Mouse (Mus musculus): ENCODE data around the gene Trim50.

The Trim50 gene

DNA sequence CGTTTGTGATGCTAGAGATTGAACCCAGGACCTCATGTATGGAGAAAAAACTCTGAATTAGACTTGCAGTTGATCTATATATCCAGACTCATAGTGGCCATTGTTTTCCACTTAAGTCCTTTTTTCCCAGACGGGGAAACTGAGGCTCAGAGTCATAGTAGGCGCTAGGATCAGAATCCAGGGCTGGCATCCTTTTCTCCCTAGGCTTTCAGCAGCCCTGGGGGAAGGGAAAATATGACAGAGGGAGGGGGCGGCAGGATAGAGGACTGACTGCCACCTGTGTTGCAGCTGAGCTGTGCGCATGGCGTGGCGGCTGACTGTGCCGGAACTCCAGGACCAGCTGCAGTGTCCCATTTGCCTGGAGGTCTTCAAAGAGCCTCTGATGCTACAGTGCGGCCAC lies at the start of gene Trim50:
Gene Trim50, plus strand, starts transcription at position 301 of the 400 bp plus-strand sequence.
- DNase-seq: no peak

- DNase-seq: no peak
These were observed 46.7 kb upstream of the Trim50 start for GRCm38 (mm10) chr5:135306321-135306965.

- DNase-seq: no peak
These were observed 36.9 kb upstream of the Trim50 start for GRCm38 (mm10) chr5:135316177-135316576.

GRCm38 (mm10) chr5:135319856-135320255 lies 33.2 kb upstream of the Trim50 start:
- DNase-seq: no peak

- DNase-seq: no peak
These were observed 30.9 kb upstream of the Trim50 start for GRCm38 (mm10) chr5:135322197-135322596.

DNA sequence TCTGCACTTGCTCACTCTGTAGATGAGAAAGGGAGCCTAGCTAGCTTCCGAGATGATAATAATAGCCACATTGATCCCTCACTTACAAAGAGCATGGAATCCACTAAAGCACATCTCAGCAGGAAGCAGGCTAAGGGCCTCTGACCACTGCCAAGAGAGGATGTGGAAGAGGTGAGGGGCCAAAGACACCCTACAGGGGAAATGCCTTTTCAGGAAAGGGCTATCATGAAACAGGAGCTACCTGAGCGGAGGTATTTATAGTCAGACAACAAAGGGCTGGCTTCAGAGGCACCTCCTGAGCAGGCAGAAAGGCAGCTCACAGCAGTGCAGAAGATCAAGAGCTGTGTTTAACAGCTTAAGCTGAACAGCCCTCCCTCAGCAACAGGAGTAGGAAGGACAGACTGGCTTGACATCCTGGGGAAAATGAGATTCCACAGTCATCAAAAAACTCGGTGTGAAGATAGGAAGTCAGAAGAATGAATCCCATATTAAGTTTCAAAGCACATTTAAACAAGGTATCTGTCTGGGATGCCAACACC lies 26.9 kb upstream of the Trim50 start:
- DNase-seq: no peak

GRCm38 (mm10) chr5:135329471-135329870 lies 23.6 kb upstream of the Trim50 start:
- no peak for DNase-seq

DNA sequence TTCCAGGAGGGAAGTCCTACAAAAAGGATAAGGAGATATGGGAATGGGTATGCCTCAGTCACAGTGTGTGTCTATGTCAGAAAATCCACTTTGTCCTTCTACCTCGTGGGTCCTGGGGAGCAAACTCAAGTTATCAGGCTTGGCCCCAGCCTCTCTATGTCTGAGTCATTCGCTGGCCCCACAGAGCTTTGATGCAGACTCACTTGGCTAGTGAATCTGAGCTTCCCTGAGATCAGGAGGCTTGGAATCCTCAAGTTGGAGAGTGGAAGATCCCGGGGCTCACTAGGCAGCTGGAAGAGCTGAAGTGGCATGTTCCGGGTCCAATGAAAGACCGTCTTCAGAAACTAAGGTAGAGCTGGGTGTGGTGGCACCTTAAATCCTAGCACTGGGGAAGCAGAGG lies 22.9 kb upstream of the Trim50 start:
- DNase-seq: no peak

DNA sequence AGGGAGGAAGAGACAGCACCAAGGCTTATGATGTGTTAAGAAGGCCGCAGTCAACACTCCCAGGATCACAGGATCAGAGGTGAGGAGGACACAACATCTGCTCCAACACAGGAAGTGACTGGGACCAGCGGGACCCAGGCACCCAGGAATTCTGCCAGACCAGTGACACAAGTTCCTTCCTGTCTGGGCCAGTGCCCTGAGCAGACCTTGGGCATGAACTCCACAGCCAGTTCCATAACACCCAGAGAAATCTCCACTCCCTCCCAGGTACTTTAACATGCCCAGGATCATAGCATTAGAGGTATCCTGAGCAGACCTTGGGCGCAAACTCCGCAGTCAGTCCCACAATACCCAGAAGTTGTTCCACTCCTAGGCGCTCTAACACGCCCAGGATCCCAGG lies 21.9 kb upstream of the Trim50 start:
- no peak for DNase-seq

- no peak for DNase-seq
These were observed 15.5 kb upstream of the Trim50 start for GRCm38 (mm10) chr5:135337575-135337974.

- no peak for DNase-seq
These were observed 7.1 kb upstream of the Trim50 start for GRCm38 (mm10) chr5:135345989-135346388.

DNA sequence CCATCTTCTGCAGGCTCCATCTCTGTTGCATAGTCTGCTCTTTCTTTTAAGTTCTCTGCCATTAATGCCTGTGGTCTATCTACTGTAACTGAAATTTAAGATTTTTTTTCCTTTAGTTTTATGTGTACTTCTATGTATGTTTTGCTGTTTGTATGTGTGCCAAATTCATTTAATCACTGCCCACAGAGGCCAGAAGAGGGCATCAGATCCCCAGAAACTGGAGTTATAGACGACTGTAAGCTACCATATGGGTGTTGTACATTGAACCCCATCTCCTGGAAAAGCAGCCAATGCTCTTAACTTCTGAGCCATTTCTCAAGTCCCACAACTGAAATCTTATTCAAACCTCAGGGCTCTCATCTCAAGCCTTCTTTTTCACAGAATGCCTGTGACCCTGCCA lies 6.7 kb upstream of the Trim50 start:
- no peak for DNase-seq

- no peak for DNase-seq
These were observed 5.5 kb upstream of the Trim50 start for GRCm38 (mm10) chr5:135347511-135348011.

DNA sequence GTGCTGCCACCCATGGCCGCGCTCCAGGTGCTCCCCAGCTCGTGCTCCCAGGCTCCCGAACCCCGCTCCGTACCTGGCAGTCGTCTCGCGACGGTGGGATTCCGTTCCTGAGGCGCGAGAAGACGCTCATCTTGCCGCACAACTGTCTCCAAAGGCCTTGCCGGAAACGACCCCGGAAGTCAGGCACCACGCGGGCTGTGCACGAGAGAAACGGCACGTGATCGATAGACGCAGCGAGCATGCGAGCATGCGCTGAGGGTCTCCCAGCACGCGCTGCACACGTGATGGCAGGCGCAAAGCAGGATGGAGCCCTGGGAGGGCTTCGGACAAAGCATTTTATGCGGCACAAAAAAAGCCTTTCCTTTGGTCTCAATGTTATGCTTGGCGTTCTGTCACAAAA lies 3.2 kb upstream of the Trim50 start, which contains the start of gene Fkbp6:
Gene Fkbp6, minus strand, starts transcription at position 183 of the 400 bp plus-strand sequence.
- no peak for DNase-seq

DNA sequence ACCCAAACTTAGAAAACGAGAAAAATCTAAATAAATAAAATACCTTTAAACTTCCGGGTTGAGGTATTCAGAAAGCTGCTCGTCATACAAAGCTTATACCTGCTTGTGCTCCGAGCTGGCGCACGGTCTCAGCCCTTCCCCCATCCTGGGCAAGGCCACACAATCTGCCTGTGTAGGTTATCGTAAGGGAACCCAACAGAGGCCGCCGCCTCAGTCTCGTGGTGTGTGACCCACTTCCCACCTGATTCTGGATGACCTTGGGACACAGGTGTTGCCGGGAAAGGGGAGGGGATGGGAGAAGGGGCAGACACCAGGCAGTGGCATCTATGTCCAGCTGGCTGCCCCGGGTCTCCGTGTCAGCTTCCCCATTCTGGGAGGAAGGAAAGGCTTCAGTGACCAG lies 1.5 kb upstream of the Trim50 start:
- no peak for DNase-seq

DNA sequence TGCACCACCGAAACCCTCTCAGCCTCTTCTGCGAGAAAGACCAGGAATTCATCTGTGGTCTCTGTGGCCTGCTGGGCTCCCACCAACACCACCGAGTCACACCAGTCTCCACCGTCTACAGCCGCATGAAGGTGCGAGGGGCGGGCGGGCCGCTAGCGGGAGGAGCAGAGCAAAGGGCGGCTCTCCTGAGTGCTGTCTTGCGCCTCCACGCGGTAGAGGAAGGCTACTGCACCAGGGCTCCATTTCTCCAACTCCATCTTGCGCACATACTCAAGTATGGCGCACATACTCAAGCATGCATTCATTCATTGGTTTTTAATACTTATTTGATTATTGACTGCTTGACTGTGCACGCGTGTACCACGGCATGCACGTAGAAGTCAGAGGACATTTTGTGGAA lies 469 bp downstream of the Trim50 start:
- no peak for DNase-seq

- no peak for DNase-seq
These were observed 3.0 kb downstream of the Trim50 start for GRCm38 (mm10) chr5:135356090-135356489.

DNA sequence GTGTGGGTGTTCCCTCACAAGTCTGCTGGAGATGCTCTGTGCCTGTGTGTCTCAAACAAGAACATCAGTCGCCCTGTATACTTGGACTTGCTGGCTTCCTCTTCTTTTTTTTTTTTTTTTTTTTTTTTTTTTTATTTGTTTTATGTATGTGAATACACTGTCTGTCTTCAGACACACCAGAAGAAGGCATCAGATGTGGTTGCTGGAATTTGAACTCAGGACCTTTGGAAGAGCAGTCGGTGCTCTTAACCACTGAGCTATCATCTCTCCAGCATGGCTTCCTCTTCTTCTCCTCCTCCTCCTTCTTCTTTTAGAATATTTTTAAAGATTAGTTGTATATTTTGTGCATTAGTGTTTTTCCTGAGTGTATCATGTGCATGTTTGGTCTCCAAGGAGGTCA lies 4.5 kb downstream of the Trim50 start:
- DNase-seq: peak; percentile 42

DNA sequence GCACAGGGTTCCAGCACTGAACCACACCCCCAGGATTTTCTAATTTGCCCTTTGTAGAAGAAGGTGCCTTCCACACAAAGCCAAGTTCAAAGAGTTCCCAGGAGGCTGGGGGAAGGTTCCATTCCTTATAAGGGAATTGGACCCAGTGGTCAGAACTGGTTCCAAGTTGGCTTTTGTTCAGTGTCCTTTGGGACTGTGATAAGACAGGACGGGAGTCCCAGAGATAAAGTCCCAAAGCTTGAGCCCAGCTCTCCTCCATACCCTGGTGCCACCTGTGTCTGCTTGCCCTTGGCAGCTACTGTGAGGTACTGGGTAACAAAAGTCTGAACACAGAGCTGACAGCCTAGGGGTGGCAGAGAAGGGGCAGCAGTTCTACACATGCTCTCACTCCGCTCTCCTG lies 6.7 kb downstream of the Trim50 start:
- DNase-seq: no peak

DNA sequence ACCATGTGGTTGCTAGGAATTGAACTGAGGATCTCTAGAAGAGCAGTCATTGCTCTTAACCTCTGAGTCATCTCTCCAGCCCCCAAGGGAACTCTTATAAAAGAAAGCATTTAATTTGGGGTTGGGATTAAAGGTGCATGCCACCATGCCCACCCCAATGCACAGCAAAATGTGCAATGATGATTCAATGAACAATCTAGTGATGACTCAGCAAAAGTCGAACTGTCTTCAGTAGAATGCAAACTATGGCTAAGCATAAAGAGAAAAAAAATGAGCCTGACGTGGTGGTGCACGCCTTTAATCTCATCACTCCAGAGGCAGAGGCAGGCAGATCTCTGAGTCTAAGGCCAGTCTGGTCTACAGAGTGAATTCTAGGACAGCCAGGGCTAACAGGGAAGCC lies 9.5 kb downstream of the Trim50 start:
- DNase-seq: no peak

DNA sequence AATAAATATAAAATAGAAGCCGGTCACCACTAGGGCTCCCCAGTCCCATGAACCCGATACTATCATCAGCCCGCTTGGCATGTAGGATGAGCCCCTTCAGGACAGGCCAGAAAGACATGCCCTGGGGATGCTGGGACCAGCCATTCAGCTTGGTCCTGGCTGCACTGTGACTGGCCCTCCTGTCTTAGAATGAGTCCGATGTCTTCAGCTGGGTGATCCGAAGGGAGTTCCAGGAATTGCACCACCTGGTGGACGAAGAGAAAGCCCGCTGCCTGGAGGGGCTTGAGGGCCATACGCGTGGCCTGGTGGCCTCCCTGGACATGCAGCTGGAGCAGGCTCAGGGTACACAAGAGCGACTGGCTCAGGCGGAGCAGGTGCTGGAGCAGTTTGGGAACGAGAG lies 10.4 kb downstream of the Trim50 start:
- DNase-seq: peak; percentile 32 to 34

GRCm38 (mm10) chr5:135367841-135368240 lies 14.7 kb downstream of the Trim50 start:
- peak; percentile 50 to 54 for DNase-seq

DNA sequence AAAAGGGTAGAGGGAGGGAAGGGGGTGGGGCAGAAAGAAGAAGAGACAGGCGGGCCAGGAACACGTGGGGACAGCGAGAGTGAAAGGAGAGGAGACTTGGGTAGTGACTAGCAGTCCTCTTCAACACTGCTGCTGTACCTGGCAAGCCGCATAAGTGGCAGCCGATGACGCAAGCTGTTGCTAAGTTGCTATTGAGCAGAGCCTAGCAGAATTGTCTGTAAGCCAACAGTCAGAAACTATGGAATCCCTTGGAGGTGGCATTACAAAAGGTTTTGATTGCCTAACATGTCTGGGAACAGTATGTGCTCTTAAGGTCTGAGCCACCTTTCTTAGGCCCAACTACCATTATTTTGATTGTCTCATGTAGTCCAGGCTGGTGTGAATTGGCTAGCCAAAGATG lies 15.2 kb downstream of the Trim50 start:
- no peak for DNase-seq

GRCm38 (mm10) chr5:135369196-135369595 lies 16.1 kb downstream of the Trim50 start:
- DNase-seq: peak; percentile 28 to 30
